Mouse (Mus musculus) testis, adult 10 weeks (tissue): Measurements from ENCODE around the gene Zmynd12. TPM values are rescaled to one million over a fixed set of nuclear protein-coding genes. Genes with fewer than 3 reads are reported as not detected.

Experiments
- polyA plus RNA-seq: library from polyadenylated mRNA; stranded (reverse); fragments of 350-450 nt; fragmentation: Illumina TruSeq; extraction: RNeasy Lipid Tissue Mini Kit (QIAGEN cat#74804); gene quantifications from one replicate; pipeline ENCODE4 v1.2.3, GENCODE M21; 2014; ENCODE audit warnings: low read depth, low replicate concordance

Zmynd12 gene
- polyA plus RNA-seq, result 81.5 TPM

GRCm38 (mm10) chr4:119422294-119422964 is at the start of gene Zmynd12, which contains the start of gene Ppcs:
Zmynd12 (plus strand) TSS chr4:119422814.
Ppcs (minus strand) TSS chr4:119422420.

GRCm38 (mm10) chr4:119415072-119415753 is 7.4 kb upstream of the Zmynd12 start, which contains the start of gene Ccdc30:
Ccdc30 (minus strand) TSS chr4:119415521.

GRCm38 (mm10) chr4:119492291-119492932 is 69.8 kb downstream of the Zmynd12 start, which contains the start of gene Rimkla:
Rimkla (minus strand) TSS chr4:119492628.

Other genes starting within 250 kb of the Zmynd12 start
- 1.5 TPM for gene Zfp691, start 248.6 kb upstream of the Zmynd12 start, polyA plus RNA-seq
- 0.17 TPM for gene Ermap, start 232.8 kb upstream of the Zmynd12 start, polyA plus RNA-seq
- gene Svbp, start 227.5 kb upstream of the Zmynd12 start, polyA plus RNA-seq, result 85.6 TPM
- gene Tmem269, start 204.6 kb upstream of the Zmynd12 start, polyA plus RNA-seq, result 68.7 TPM
- 4.4 TPM for gene AU022252, start 190.1 kb upstream of the Zmynd12 start, polyA plus RNA-seq
- 14.1 TPM for gene P3h1, start 189.9 kb upstream of the Zmynd12 start, polyA plus RNA-seq
- not detected for gene Cldn19, start 167.4 kb upstream of the Zmynd12 start, polyA plus RNA-seq
- gene Ybx1, start 128.2 kb upstream of the Zmynd12 start, polyA plus RNA-seq, result 1,013 TPM
- 64.0 TPM for gene Ppih, start 102.3 kb upstream of the Zmynd12 start, polyA plus RNA-seq
- 1,643 TPM for gene Ccdc30, start 7.3 kb upstream of the Zmynd12 start, polyA plus RNA-seq
- 9.5 TPM for gene Ppcs, start 394 bp upstream of the Zmynd12 start, polyA plus RNA-seq
- 0.73 TPM for gene Rimkla, start 69.8 kb downstream of the Zmynd12 start, polyA plus RNA-seq
- gene Foxj3, start 114.2 kb downstream of the Zmynd12 start, polyA plus RNA-seq, result 35.5 TPM
- gene Frg2f1, start 116.7 kb downstream of the Zmynd12 start, polyA plus RNA-seq, result 7.7 TPM
- not detected for gene Guca2a, start 214.9 kb downstream of the Zmynd12 start, polyA plus RNA-seq
- not detected for gene Guca2b, start 236.1 kb downstream of the Zmynd12 start, polyA plus RNA-seq